Mouse (Mus musculus): ENCODE measurements at regions not wholly inside any gene's neighbourhood (a gene's known extent, or its start where the extent isn't known, plus 50 kb on each side); places are given as distances from the start of the nearest gene placed in this dataset.

- H3K4me1 ChIP-seq (replicated peaks; ENCODE audit: control insufficient read depth, insufficient read depth, low read length): no peaks in the 10 kb centered on the region
- DNase-seq (ENCODE audit: low spot score): no peak
- no peaks in the 10 kb centered on the region for H3K9me3 ChIP-seq (ENCODE audit: control insufficient read depth, low read length)
- H3K4me3 ChIP-seq (replicated peaks; ENCODE audit: low read length): no peak overlapping the region
- no peak for ATAC-seq (ENCODE audit: low FRiP score)
- H3K27me3 ChIP-seq (ENCODE audit: control insufficient read depth, insufficient read depth, low read length): no peaks in the 10 kb centered on the region
- H3K4me2 ChIP-seq (replicated peaks): no peak overlapping the region
- no peak overlapping the region for H3K27ac ChIP-seq
- H3K9ac ChIP-seq: no peak overlapping the region
- WGBS: 78% methylated on average over 2 of the region's 2 CpGs
- H3K36me3 ChIP-seq (replicated peaks; ENCODE audit: control insufficient read depth, insufficient read depth): no peaks in the 10 kb centered on the region
Observed at GRCm38 (mm10) chr9:8443315-8443714, 100.6 kb upstream of the Trpc6 start.

- no peaks in the 10 kb centered on the region for H3K36me3 ChIP-seq (replicated peaks; ENCODE audit: control insufficient read depth, insufficient read depth)
- no peaks in the 10 kb centered on the region for H3K27me3 ChIP-seq (ENCODE audit: control insufficient read depth, insufficient read depth, low read length)
- no peak for ATAC-seq (ENCODE audit: low FRiP score)
- no peak overlapping the region for H3K4me3 ChIP-seq (replicated peaks; ENCODE audit: low read length)
- H3K4me2 ChIP-seq (replicated peaks): no peak overlapping the region
- no peaks in the 10 kb centered on the region for H3K9me3 ChIP-seq (ENCODE audit: control insufficient read depth, low read length)
- no peak for DNase-seq (ENCODE audit: low spot score)
- H3K27ac ChIP-seq: no peak overlapping the region
- 0 out of 2 replicates have a peak, but pooled peaks cover 2% of the 10 kb centered on the region for H3K4me1 ChIP-seq (replicated peaks; ENCODE audit: control insufficient read depth, insufficient read depth, low read length)
- H3K9ac ChIP-seq: no peak overlapping the region
Observed at GRCm38 (mm10) chr9:8451471-8451870, 92.5 kb upstream of the Trpc6 start.

GRCm38 (mm10) chr9:8453591-8453990 is 90.4 kb upstream of the Trpc6 start:
- ATAC-seq (ENCODE audit: low FRiP score) (no peak), DNase-seq (ENCODE audit: low spot score) (no peak)
- Histone ChIP-seq H3K4me1 (replicated peaks; ENCODE audit: control insufficient read depth, insufficient read depth, low read length) (0 out of 2 replicates have a peak, but pooled peaks cover 2% of the 10 kb centered on the region), H3K9ac (no peak overlapping the region), H3K4me2 (replicated peaks) (no peak overlapping the region), H3K9me3 (ENCODE audit: control insufficient read depth, low read length) (no peaks in the 10 kb centered on the region), H3K27ac (no peak overlapping the region), H3K27me3 (ENCODE audit: control insufficient read depth, insufficient read depth, low read length) (no peaks in the 10 kb centered on the region), H3K4me3 (replicated peaks; ENCODE audit: low read length) (no peak overlapping the region), H3K36me3 (replicated peaks; ENCODE audit: control insufficient read depth, insufficient read depth) (no peaks in the 10 kb centered on the region)

- Histone ChIP-seq H3K9ac (no peak overlapping the region), H3K27ac (no peak overlapping the region), H3K4me1 (replicated peaks; ENCODE audit: control insufficient read depth, insufficient read depth, low read length) (0 out of 2 replicates have a peak, but pooled peaks cover 2% of the 10 kb centered on the region), H3K4me2 (replicated peaks) (no peak overlapping the region), H3K36me3 (replicated peaks; ENCODE audit: control insufficient read depth, insufficient read depth) (no peaks in the 10 kb centered on the region), H3K4me3 (replicated peaks; ENCODE audit: low read length) (no peak overlapping the region), H3K27me3 (ENCODE audit: control insufficient read depth, insufficient read depth, low read length) (no peaks in the 10 kb centered on the region), H3K9me3 (ENCODE audit: control insufficient read depth, low read length) (no peaks in the 10 kb centered on the region)
- 0 out of 2 replicates have a peak, but pooled peaks have one; percentile 51 for ATAC-seq (ENCODE audit: low FRiP score)
- DNase-seq (ENCODE audit: low spot score): no peak
Observed at GRCm38 (mm10) chr9:8454557-8454956, 89.4 kb upstream of the Trpc6 start.

GRCm38 (mm10) chr9:8459084-8459571 is 84.8 kb upstream of the Trpc6 start:
- DNase-seq (ENCODE audit: low spot score) (no peak), ATAC-seq (ENCODE audit: low FRiP score) (0 out of 2 replicates have a peak, but pooled peaks have one; percentile 17)
- Histone ChIP-seq H3K9ac (no peak overlapping the region), H3K4me1 (replicated peaks; ENCODE audit: control insufficient read depth, insufficient read depth, low read length) (0 out of 2 replicates have a peak, but pooled peaks cover 2% of the 10 kb centered on the region), H3K4me2 (replicated peaks) (no peak overlapping the region), H3K36me3 (replicated peaks; ENCODE audit: control insufficient read depth, insufficient read depth) (no peaks in the 10 kb centered on the region), H3K4me3 (replicated peaks; ENCODE audit: low read length) (no peak overlapping the region), H3K27me3 (ENCODE audit: control insufficient read depth, insufficient read depth, low read length) (no peaks in the 10 kb centered on the region), H3K27ac (no peak overlapping the region), H3K9me3 (ENCODE audit: control insufficient read depth, low read length) (no peaks in the 10 kb centered on the region)
- 0% methylated on average over 1 of the region's 1 CpGs for WGBS

GRCm38 (mm10) chr9:8461737-8462136 is 82.2 kb upstream of the Trpc6 start:
- H3K9me3 ChIP-seq (ENCODE audit: control insufficient read depth, low read length): no peaks in the 10 kb centered on the region
- no peak for DNase-seq (ENCODE audit: low spot score)
- no peaks in the 10 kb centered on the region for H3K4me1 ChIP-seq (replicated peaks; ENCODE audit: control insufficient read depth, insufficient read depth, low read length)
- no peak overlapping the region for H3K4me2 ChIP-seq (replicated peaks)
- no peak overlapping the region for H3K9ac ChIP-seq
- no peak for ATAC-seq (ENCODE audit: low FRiP score)
- no peaks in the 10 kb centered on the region for H3K27me3 ChIP-seq (ENCODE audit: control insufficient read depth, insufficient read depth, low read length)
- H3K4me3 ChIP-seq (replicated peaks; ENCODE audit: low read length): no peak overlapping the region
- H3K27ac ChIP-seq: no peak overlapping the region
- no peaks in the 10 kb centered on the region for H3K36me3 ChIP-seq (replicated peaks; ENCODE audit: control insufficient read depth, insufficient read depth)

- Histone ChIP-seq H3K9ac (no peak overlapping the region), H3K4me2 (replicated peaks) (no peak overlapping the region), H3K36me3 (replicated peaks; ENCODE audit: control insufficient read depth, insufficient read depth) (no peaks in the 10 kb centered on the region), H3K4me3 (replicated peaks; ENCODE audit: low read length) (no peak overlapping the region), H3K27ac (no peak overlapping the region), H3K27me3 (ENCODE audit: control insufficient read depth, insufficient read depth, low read length) (no peaks in the 10 kb centered on the region), H3K9me3 (ENCODE audit: control insufficient read depth, low read length) (no peaks in the 10 kb centered on the region), H3K4me1 (replicated peaks; ENCODE audit: control insufficient read depth, insufficient read depth, low read length) (no peaks in the 10 kb centered on the region)
- ATAC-seq (ENCODE audit: low FRiP score): no peak
- DNase-seq (ENCODE audit: low spot score): no peak
- 43% methylated on average over 5 of the region's 5 CpGs for WGBS
Observed at GRCm38 (mm10) chr9:8462881-8463280, 81.1 kb upstream of the Trpc6 start.

GRCm38 (mm10) chr9:8486525-8486924 is 57.4 kb upstream of the Trpc6 start:
- no peak overlapping the region for H3K4me3 ChIP-seq (replicated peaks; ENCODE audit: low read length)
- H3K9me3 ChIP-seq (ENCODE audit: control insufficient read depth, low read length): no peaks in the 10 kb centered on the region
- no peaks in the 10 kb centered on the region for H3K27me3 ChIP-seq (ENCODE audit: control insufficient read depth, insufficient read depth, low read length)
- H3K9ac ChIP-seq: no peak overlapping the region
- H3K36me3 ChIP-seq (replicated peaks; ENCODE audit: control insufficient read depth, insufficient read depth): no peaks in the 10 kb centered on the region
- DNase-seq (ENCODE audit: low spot score) (no peak), ATAC-seq (ENCODE audit: low FRiP score) (no peak)
- H3K4me1 ChIP-seq (replicated peaks; ENCODE audit: control insufficient read depth, insufficient read depth, low read length): no peaks in the 10 kb centered on the region
- 86% methylated on average over 3 of the region's 3 CpGs for WGBS
- H3K4me2 ChIP-seq (replicated peaks): no peak overlapping the region
- H3K27ac ChIP-seq: no peak overlapping the region

- no peak for ATAC-seq (ENCODE audit: low FRiP score)
- Histone ChIP-seq H3K9ac (no peak overlapping the region), H3K9me3 (ENCODE audit: control insufficient read depth, low read length) (no peaks in the 10 kb centered on the region), H3K36me3 (replicated peaks; ENCODE audit: control insufficient read depth, insufficient read depth) (no peaks in the 10 kb centered on the region), H3K27ac (no peak overlapping the region), H3K4me2 (replicated peaks) (no peak overlapping the region), H3K4me1 (replicated peaks; ENCODE audit: control insufficient read depth, insufficient read depth, low read length) (no peaks in the 10 kb centered on the region), H3K27me3 (ENCODE audit: control insufficient read depth, insufficient read depth, low read length) (no peaks in the 10 kb centered on the region), H3K4me3 (replicated peaks; ENCODE audit: low read length) (no peak overlapping the region)
- DNase-seq (ENCODE audit: low spot score): no peak
- 87% methylated on average over 5 of the region's 5 CpGs for WGBS
Observed at GRCm38 (mm10) chr9:8487821-8488220, 56.1 kb upstream of the Trpc6 start.
